Mouse (Mus musculus): Measurements from ENCODE around the gene Mmel1.
A peak's percentile ranks its signal among the peaks of the same experiment; 100 is the strongest.

The Mmel1 gene

GRCm38 (mm10) chr4:154869440-154869839, at the start of gene Mmel1:
TSS of gene Mmel1 (plus strand) at chr4:154869585.
- DNase-seq, result peak in 1 of 2 experiments; percentile 10

- DNase-seq, result peak; percentile 58 to 69
Measured at GRCm38 (mm10) chr4:154825662-154826061, 43.7 kb upstream of the Mmel1 start.

- no peak for DNase-seq
Measured at GRCm38 (mm10) chr4:154826224-154826623, 43.2 kb upstream of the Mmel1 start.

- peak; percentile 25 to 46 for DNase-seq
Measured at GRCm38 (mm10) chr4:154827181-154827580, 42.2 kb upstream of the Mmel1 start.

- DNase-seq, result no peak
Measured at GRCm38 (mm10) chr4:154827861-154828610, 41.3 kb upstream of the Mmel1 start.

- no peak for DNase-seq
Measured at GRCm38 (mm10) chr4:154831915-154832573, 37.3 kb upstream of the Mmel1 start.

GRCm38 (mm10) chr4:154836183-154836915, 33.0 kb upstream of the Mmel1 start:
- DNase-seq, result no peak

- peak; percentile 51 to 52 for DNase-seq
Measured at GRCm38 (mm10) chr4:154837170-154837569, 32.2 kb upstream of the Mmel1 start, which contains the start of gene Ttc34. TSS of gene Ttc34 (plus strand) at chr4:154837459.

- no peak for DNase-seq
Measured at GRCm38 (mm10) chr4:154838741-154839140, 30.6 kb upstream of the Mmel1 start.

GRCm38 (mm10) chr4:154839406-154839805, 30.0 kb upstream of the Mmel1 start:
- no peak for DNase-seq

GRCm38 (mm10) chr4:154852696-154853095, 16.7 kb upstream of the Mmel1 start:
- no peak for DNase-seq

- no peak for DNase-seq
Measured at GRCm38 (mm10) chr4:154853881-154854280, 15.5 kb upstream of the Mmel1 start.

- DNase-seq, result no peak
Measured at GRCm38 (mm10) chr4:154854676-154855345, 14.6 kb upstream of the Mmel1 start.

- DNase-seq, result peak; percentile 92 to 95
Measured at GRCm38 (mm10) chr4:154855721-154856479, 13.5 kb upstream of the Mmel1 start.

- DNase-seq, result no peak
Measured at GRCm38 (mm10) chr4:154856480-154856837, 12.9 kb upstream of the Mmel1 start.

- DNase-seq, result no peak
Measured at GRCm38 (mm10) chr4:154856882-154857281, 12.5 kb upstream of the Mmel1 start.

GRCm38 (mm10) chr4:154857366-154858240, 11.8 kb upstream of the Mmel1 start:
- DNase-seq, result peak in 1 of 2 experiments; percentile 4

GRCm38 (mm10) chr4:154858601-154859000, 10.8 kb upstream of the Mmel1 start:
- DNase-seq, result no peak

- DNase-seq, result no peak
Measured at GRCm38 (mm10) chr4:154861967-154862366, 7.4 kb upstream of the Mmel1 start.

- peak in 1 of 2 experiments; percentile 2 for DNase-seq
Measured at GRCm38 (mm10) chr4:154863436-154863935, 5.9 kb upstream of the Mmel1 start.

GRCm38 (mm10) chr4:154864271-154864771, 5.1 kb upstream of the Mmel1 start:
- peak; percentile 83 to 87 for DNase-seq
